Mouse (Mus musculus): ENCODE data around the gene Armc5. TPM values are rescaled to one million over a fixed set of nuclear protein-coding genes. Genes with fewer than 3 reads are reported as not detected.
A peak's percentile ranks its signal among the peaks of the same experiment; 100 is the strongest.

The Armc5 gene
- total RNA-seq, 2 experiments from 2014 or later: 7.1 to 11.8 TPM

DNA sequence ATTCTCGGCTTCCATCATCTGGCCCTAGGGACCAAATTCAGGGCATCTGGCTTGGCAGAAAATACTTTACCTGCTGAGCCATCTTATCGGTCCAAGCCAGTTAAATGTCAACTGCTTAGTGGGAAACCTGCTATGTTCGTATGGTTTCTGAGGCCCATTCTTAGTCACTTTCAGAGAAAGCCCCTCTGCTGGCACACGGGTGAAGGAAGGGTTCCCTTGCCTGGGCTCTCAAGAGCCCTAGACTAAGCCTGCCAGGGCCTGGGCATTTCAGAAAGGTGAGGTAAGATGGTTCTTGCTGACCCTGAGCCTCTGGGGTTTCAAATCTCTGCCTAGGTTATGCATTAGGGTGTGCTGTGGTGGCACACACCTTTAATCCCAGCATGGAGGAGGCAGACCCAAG lies 8.4 kb downstream of the Armc5 start:
- no peak for ATAC-seq (replicated peaks; ENCODE audit: poor library complexity)

DNA sequence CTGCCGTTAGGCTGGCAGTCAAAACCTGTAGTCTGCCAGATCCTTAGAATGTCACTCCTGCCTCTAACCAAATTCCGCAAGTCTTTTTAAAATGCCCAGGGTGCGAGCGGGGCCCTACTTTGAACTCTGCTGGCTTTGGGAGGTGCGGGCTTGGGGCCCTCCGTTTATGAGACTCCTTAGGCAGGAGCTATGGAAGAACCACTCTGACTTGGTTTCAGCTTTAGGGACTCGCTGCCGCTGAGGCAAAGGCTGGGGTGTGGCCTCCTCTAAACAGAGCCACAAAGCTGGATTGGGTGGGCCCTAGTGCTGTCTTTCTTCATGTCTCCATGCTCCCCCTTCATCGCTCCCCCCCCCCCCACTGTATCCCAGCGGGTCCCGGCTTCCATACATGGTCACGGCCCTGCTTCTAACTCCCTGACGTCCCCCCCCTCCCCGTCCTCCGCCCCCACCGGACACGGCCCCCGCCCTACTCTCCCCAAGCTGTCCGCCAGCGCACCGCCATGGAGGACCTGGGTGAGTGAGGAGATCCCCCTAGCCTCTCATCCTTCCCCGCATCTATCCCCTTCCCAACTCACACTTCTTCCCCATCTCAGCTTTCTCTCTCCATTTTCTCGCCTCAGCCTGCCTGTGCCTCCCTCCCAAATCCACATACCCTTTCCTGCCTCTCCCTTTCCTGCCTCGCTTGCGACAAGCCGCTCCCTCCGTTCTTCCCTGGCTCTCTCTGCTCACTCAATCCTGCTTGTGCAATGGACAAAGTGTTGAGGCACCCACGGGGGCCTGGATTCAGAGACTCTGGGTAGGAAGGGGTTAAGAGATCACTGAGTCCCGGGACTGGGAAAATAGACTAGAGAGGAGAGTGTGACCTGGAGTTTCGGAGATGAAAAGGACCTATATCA lies 9.6 kb downstream of the Armc5 start, which contains the start of gene Tgfb1i1:
Gene Tgfb1i1, plus strand, starts transcription at position 317 of the 896 bp plus-strand sequence.
- ATAC-seq (replicated peaks; ENCODE audit: poor library complexity): peak; percentile 31; the same call in 1 of the 2 replicates

DNA sequence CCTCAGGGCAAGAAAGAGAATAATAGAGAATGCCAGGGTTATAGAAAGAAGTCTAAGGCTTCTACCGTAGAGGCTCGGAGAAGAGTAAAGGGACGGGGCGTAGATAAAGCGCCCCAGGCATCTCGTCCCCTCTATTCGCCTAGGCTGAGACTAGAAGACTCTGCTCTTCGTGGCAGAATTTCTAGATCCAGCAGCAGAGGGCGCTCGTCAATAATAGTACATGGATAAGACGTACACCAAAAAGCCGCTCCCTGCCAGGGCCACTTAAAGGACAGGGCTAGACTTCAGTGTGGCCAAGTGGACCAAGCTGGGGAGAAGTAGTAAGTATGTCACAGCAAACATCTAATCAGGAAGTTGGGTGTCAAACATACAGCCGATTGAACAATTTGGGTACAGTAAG lies 10.3 kb downstream of the Armc5 start:
- ATAC-seq (replicated peaks; ENCODE audit: poor library complexity): peak; percentile 82

DNA sequence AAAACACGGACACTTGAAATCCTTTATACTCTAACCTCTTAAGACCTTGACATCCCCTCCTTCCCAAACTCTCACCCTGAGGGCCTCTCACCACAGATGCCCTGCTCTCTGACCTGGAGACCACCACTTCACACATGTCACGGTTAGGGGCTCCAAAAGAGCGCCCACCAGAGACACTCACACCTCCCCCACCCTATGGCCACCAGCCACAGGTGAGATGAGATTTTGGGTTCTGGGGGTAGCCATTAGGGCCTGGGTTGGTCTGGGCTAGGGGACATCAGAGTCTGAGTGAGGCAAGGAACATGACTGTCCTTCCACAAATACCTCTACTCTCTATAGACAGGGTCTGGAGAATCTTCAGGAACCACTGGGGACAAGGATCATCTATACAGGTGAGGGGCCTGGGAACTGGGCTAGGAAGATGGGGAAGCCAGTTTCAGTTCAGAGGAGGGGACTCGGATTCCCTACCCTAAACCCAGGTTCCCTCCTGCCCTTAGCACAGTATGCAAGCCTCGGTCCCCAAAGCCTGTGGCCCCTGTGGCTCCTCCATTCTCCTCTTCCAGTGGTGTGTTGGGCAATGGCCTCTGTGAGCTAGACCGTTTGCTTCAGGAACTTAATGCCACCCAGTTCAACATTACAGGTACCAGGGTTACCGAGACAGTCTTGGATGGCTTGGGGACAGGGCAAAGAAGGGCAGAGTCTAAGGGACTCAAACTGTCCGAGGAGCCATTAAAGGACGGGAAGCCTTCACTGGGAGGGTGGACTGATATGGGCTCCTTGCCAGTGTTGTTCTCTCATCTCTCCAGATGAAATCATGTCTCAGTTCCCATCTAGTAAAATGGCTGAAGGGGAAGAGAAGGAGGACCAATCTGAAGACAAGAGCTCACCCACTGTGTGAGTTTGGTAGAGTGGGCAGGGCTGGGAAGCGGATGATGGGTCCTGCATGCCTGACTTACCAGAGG lies 11.2 kb downstream of the Armc5 start:
- ATAC-seq (replicated peaks; ENCODE audit: poor library complexity): no peak

DNA sequence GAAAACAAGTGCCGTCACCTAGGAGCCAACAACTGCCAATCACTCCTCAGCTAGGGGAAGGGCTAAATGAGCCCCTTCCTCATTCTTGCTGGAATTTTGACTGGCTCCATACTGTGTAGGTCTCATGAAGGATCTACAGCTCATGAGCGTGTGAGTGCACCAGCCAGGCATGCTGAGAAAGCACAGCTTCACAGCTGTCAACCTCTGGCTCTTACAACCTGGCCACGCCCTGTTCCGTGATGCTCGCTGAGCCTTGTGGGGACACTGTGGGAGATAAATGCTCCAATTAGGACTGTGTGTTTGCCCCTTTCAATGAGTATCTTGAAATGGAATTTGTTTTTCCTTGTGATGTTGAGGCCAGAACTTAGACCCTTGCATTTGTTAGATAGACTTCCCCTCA lies 12.9 kb downstream of the Armc5 start:
- ATAC-seq (replicated peaks; ENCODE audit: poor library complexity): no peak

DNA sequence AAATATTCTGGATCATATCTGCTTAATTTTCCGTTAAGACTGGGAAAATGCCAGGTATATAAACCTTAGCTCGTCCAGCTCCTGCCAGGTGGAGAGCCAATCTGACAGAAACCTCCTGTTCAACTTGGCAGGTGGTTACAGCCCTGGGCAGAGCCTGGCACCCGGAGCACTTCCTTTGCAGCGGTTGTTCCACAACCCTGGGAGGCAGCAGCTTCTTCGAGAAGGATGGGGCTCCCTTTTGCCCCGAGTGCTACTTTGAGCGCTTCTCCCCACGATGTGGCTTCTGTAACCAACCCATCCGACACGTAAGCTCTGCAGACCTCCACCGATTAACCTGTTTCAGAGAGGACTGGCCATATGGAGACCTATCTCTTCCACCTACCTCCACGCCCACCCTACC lies 14.8 kb downstream of the Armc5 start:
- ATAC-seq (replicated peaks; ENCODE audit: poor library complexity): no peak

DNA sequence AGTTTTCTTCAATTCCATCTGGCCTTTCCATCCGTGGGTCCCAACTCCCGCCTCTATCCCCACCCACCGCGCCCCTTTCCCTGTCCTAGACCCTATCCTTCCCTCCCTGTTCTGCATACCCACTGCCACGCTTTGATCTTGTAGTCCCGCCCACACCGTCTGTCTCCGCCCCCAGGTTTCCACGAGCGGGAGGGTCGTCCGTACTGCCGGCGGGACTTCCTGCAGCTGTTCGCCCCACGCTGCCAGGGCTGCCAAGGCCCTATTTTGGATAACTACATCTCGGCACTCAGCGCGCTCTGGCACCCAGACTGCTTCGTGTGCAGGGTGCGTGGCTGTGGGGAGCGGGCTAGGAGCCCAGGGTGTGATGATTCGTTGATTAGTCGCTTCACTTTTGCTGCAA lies 15.5 kb downstream of the Armc5 start:
- peak; percentile 64 for ATAC-seq (replicated peaks; ENCODE audit: poor library complexity)

DNA sequence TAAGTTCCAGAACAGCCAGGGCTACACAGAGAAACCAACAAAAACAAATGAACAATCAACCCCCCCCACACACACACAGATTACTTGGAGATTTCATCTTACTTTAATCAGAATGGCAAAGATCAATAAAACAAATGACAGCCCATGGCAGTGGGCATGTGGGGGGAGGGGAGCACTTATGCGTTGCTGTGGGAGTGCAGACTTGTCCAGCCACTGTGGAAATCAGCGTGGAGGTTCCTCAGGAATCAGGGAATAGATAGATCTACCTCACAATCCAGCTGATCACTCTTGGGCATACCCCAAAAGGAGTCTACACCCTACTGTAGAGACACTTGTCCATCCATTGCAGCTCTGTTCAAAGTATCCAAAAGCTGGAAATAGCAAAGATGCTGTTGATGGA lies 17.8 kb downstream of the Armc5 start:
- ATAC-seq (replicated peaks; ENCODE audit: poor library complexity): no peak

DNA sequence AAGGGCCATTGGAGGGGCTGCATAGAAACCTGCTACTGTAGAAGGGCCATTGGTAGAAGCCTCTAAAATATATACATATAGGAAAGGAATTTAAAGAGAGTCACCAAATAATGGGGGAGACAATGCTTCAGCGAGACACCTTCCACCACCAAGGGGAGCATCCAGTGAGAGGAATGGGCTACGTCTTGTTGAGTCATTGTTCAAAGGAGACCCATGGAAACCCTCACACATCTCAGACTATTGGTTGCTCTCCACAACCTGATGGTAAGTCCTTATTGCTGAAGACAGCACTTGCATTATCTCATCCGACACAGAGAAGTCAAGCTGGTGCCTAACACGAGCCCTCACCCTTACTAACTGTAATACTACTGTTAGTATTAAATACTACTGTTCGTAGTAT lies 18.6 kb downstream of the Armc5 start:
- ATAC-seq (replicated peaks; ENCODE audit: poor library complexity): no peak

DNA sequence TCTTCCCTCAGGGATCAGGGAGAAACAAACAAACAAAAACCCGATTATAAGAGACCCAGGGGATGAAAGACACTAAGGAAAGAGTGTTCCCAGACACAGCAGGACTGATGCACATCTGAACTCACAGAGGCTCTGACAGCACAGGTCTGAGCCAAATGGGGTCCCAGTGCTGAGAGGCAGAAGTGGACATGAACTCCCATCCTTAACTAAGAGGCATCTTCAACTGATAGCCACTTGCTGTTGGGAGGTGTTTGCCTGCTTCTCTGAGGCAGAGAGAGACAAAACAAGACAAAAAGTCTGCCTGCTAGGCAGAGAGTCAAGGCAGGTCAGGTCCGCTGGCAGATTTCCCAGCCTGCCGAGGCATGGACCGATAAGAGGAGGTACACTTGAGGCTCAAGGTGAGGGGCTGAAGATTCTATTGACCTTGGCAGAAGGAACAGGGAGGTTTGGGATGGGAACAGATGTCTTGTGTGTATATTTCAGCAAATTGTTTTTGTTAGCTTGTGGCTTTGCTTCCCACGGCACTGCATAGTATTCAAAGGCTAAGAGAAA lies 19.7 kb downstream of the Armc5 start:
- ATAC-seq (replicated peaks; ENCODE audit: poor library complexity): peak; percentile 61

DNA sequence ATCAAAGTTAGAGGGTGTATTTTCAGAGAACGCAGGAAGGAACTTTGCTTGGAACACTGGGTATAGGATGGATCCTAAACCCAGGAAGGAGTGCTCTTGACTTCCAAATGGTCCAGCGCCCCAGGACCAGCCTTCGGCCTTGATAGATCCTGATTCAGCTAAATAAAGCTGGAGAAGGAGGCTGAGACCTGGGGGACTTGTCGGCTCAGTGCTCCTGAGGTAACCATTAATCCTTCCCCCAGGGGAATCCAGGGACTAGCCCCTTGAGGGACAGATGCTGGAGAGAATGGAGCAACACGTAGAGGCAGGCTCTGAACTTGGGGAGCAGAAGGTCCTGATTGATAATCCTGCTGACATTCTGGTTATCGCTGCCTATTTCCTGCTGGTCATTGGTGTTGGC lies 28.3 kb downstream of the Armc5 start, which contains the start of gene Slc5a2:
Gene Slc5a2, plus strand, starts transcription at position 247 of the 400 bp plus-strand sequence.
- no peak for ATAC-seq (replicated peaks; ENCODE audit: poor library complexity)

DNA sequence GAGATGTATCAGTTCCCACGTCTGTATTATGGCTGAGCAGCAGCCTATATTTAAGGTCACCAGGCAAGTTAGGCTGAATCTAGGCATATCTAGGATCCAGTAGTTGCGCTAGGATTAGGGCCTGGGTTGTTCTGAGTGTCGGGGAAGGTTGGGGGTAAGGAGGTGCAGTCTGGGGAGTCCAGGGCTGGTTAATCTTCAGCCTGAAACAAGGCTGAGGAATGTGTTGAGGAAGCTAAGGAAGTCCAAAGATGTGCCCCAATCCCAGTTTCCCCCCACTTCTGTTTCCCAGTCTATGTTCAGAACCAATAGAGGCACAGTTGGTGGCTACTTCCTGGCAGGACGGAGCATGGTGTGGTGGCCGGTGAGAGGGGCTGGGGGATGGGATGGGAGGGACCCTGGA lies 28.9 kb downstream of the Armc5 start:
- no peak for ATAC-seq (replicated peaks; ENCODE audit: poor library complexity)

DNA sequence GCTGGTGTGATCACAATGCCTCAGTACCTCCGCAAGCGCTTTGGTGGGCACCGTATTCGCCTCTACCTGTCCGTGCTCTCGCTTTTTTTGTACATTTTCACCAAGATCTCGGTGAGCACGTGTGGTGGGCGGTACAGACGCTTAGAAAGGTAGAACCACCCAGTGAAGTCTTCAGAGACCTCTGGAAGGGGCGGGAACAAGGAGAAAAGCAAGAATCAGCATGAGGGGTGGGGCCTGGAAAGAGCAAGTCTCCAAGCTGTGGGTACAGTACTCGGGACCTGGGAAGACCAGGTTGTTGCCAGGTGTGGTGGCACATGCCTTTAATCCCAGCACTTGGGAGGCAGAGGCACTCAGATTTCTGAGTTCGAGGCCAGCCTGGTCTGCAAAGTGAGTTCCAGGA lies 30.2 kb downstream of the Armc5 start:
- ATAC-seq (replicated peaks; ENCODE audit: poor library complexity): no peak

DNA sequence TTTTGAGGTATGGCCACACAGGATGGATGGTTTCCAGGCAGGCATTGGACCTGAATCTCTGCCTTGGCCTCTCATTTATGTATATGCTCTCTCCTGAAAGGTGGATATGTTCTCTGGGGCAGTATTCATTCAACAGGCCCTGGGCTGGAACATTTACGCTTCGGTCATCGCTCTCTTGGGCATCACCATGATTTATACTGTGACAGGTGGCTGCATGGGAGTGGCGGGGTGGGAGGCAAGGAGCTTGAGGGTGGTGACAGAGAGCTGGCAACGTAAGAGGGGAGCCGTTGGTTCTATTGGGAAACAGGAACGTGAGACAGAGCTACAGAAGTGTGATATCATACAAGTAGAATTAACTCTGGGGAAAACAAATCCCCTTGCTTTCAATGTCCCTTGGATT lies 30.7 kb downstream of the Armc5 start:
- no peak for ATAC-seq (replicated peaks; ENCODE audit: poor library complexity)

DNA sequence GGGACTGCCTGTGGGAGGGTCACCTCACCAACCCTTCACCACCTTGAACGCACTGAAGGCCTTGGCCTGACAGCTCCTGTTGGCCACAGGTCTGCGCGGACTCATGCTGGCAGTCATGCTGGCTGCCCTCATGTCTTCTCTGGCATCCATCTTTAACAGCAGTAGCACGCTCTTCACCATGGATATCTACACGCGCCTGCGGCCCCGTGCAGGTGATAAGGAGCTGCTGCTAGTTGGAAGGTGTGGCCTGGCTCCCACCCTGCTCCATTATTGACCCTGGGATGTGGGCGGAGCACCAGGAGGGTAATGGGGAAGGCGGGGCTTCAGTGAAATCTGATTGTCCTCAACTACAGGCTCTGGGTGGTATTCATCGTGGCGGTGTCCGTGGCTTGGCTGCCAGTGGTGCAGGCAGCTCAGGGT lies 33.3 kb downstream of the Armc5 start:
- peak; percentile 95 for ATAC-seq (replicated peaks; ENCODE audit: poor library complexity)

DNA sequence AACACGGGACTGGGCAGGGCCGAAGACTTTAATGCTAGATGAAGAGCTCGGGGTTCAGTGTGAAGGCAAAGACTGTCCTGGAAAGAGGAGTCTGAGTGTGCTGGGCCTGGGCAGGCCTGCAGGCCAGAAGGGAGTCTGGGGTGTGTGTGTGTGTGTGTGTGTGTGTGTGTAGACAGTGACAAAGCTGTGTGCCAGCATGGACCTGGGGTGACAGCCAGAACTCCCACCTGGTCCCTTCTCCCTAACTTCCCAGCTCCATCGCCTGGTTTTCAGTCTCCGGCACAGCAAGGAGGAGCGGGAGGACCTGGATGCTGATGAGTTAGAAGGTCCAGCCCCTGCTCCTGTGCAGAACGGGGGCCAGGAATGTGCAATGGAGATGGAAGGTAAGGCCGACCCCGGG lies 34.4 kb downstream of the Armc5 start:
- no peak for ATAC-seq (replicated peaks; ENCODE audit: poor library complexity)

DNA sequence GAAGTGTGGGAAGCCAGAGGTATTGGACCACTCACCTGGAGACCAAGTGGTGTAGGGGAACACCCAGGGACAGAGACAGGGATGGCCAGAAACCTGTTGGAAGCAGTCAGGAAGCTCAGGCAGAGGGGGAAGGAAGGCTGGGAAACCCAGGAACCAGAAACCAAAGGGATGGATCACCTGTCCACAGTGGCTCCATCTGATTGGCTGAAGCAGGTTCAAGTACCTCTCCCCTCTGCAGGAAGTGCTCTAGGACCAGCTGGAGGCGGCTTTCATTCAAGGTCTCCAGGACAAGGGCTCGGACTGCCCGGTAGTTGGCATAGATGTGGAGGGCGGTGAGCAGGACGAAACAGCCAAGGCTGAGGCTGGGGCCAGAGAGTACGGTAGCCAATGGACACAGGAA lies 38.9 kb downstream of the Armc5 start:
- ATAC-seq (replicated peaks; ENCODE audit: poor library complexity): no peak

DNA sequence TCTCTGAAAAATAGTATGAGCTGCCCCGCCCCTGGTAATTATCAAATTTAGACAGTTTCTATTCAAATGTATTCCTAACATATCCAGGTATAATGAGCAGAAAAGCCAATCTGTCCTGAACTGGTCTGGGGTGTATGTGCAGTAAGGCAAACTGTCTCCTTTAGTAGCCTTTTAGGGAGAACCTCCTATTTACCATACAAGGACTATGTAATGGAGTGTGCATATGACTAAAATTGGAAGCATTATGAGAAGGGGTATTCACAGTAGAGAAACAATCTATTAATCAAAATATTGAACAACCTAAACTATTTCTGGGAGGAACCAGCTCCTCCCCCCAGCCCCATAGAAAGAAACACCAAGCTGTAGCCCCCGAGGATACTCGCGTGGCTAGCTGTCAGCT lies 42.6 kb downstream of the Armc5 start:
- ATAC-seq (replicated peaks; ENCODE audit: poor library complexity): no peak

DNA sequence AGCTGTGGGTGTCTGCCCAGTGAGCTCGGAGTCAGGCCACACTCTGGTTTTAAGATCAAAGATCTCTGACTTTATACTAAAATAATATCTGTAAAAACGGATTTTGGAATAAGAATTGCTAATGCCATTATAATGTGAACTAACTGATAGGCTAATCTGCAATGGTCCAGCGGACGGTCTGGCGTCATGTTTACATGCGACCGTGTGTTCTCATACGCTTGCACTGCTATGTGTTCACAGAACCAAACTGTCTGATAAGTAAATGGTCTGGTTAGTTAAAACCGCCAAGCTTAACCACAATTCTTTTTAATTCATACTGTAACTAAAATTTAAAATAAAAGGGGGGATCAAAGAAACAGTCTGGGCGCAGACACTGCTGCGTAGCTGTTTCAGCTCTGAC lies 44.6 kb downstream of the Armc5 start:
- ATAC-seq (replicated peaks; ENCODE audit: poor library complexity): peak; percentile 62

DNA sequence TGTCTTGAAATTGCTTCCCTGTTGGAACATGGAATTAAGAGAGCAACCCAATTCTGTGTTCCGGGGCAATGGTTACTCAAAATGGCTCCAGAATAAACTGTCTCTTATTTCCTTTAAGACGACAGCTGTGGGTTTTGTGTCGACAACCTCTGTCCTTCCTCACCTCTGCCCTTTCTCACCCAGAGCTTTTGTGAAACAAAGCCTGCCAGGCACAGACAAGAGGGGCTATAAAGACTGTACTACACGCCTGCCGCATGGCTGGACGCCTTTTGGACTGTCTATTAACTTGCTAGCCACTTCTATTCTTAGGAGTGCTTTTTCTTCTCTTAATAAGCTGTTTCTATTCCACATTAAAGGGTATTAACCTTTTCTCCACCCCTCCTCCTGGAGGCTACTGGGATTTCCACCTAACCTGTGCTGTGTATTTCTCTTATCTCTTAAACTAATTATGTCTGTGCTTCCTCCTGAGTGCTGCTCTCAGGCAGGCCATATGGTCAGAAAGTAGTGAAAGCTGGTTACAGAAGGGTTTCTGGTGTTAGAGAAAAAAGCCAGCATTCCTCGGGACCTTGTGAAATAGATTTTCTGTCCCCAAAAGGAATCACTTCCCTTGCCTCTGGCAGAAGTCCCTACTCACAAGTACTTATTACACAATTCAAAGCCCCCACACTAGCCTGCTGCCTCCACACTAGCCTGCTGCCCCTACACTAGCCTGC lies 45.5 kb downstream of the Armc5 start:
- ATAC-seq (replicated peaks; ENCODE audit: poor library complexity): peak; percentile 69

DNA sequence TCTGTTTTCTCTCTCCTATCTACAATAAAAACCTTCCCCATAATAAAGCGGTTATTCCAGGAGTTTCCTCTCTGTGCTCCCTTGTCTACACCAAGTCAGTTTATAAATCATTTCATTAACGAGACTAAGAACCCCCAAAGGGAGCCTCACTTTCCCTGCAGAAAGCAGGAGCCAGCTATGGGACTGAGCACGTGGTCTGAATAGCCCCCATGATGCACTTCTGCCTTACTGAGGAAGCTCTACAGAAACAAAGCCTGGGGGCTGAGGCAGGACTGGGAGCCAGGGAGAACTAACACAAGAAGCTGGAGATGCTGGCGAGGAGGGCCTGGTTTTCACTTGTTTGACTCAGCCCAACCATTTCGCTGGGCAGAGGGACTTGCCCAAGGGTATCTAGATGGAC lies 46.9 kb downstream of the Armc5 start:
- ATAC-seq (replicated peaks; ENCODE audit: poor library complexity): no peak

Measured in megakaryocyte progenitor cell, adult 5-6 weeks (primary cell).